Mouse (Mus musculus): ENCODE results near the gene Fam172a.

Fam172a gene

DNA sequence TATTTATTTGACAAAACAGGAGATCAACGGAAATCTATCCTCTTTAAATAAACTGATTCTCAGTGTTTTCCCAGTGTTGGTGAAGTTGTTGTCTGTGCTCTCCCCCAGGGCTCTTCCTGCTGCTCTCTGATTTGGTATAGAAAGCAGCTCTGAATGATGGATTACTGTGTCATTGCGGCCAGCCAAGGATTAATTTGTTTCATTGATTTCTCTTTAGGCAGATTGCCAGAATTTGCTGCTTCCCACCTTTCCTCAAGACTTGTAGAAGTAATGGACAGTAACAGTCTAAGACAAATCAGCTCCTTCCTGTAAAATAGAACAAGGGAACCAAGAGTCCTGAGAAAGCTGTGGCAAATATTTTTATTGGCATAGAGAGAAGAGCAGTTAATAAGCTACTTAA, 513.4 kb downstream of the Fam172a start:
- DNase-seq (ENCODE audit: low spot score in 2 of 2) = no peak

Data from urinary bladder, postnatal 4 days (tissue).